Mouse (Mus musculus) adrenal gland, adult 18-20 months (tissue): ENCODE results near the gene Pla2g3. TPM values are rescaled to one million over a fixed set of nuclear protein-coding genes. Genes with fewer than 3 reads are reported as not detected.
A peak's percentile ranks its signal among the peaks of the same experiment; 100 is the strongest.

Source experiments
- DNase-seq, 2 experiments: peaks; one replicate each; pipeline ENCODE4 v3.0.0; 2021 to 2022; ENCODE audit warnings: low spot score in 2 of 2
- total RNA-seq, 2 experiments: library from RNA; stranded (reverse); gene quantifications; 1 replicate in 1 of 2; 2 replicates in 1 of 2; pipeline ENCODE4 v1.2.3; 2021

Gene Pla2g3
- total RNA-seq, 2 experiments from 2014 or later = 0.23 TPM; not detected in 1

DNA sequence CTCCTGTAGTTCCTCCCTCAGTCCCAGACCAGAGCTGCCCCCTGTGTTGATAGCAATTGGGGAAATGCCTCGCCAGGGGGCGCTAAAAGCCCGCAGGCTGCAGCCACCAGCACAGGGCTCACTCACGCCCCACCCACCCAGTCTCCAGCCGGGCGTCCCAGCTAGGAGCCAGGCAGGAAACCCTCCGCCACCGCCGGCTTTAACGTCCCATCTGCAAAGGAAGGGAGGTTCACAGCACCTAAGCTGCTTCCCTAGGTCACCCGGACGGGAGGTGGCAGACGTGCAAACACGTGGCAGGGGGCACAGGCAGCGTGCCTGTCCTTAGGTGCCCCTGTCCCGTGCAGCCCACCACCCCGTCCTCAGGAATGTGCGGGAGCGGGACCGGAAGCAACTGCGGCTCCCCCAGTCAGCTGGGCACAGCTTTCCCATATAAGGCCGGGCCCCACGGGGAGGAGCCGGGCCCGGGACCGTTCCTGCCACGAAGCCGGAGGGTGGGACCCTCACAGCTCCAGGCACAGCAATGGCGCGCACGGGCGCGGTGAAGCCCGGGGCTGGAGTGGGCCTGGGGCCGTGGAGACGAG is 47.4 kb downstream of the Pla2g3 start:
- peak; percentile 98 to 99 for DNase-seq

DNA sequence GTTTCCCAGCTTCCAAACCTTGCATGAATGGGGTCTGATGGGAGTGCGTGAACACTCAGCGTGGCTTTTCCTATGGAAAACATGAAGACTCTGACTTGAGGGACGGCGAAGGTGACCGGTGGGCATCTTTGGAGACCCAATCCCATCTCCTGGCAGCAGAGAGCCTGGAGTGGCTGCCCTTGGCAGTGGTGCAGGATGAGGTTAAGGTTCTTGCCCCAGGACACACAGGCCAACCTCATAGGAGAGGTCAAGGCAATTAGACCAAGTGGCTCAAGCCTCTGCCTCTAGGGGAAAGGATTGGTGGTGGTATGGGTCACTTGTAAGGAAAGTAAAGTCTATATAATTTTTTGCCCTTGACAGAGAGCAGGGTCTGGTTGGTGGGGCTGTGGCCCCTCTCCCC is 48.0 kb downstream of the Pla2g3 start:
- peak in 1 of 2 experiments; percentile 29 for DNase-seq

DNA sequence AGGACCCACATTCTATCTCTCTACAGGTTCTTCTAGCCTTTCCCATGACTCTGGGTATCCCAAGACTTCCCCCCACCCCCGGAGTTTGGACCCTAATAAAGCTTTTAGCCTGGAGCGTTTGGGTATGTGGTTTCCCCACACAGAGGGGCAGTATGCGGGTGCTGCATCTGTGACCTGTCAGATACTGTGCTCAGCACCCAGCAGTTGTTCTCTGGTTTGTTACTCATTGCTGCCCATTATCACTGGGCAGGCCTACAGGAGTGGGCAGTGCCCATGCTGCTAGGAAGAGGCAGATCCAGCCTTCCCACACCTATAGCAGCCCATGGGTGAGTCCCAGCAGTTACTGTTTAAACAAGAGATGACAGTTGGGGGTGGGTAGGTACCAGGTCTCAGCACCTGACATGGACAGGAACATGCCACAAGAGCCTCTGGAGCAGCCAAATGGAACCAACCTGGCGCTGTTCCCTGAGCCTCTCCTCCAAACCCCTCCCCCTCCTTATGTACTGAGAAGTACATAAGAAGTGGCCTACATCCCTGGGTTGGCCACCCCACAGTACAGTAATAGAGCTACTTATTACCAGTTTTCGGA is 48.8 kb downstream of the Pla2g3 start:
- no peak for DNase-seq

DNA sequence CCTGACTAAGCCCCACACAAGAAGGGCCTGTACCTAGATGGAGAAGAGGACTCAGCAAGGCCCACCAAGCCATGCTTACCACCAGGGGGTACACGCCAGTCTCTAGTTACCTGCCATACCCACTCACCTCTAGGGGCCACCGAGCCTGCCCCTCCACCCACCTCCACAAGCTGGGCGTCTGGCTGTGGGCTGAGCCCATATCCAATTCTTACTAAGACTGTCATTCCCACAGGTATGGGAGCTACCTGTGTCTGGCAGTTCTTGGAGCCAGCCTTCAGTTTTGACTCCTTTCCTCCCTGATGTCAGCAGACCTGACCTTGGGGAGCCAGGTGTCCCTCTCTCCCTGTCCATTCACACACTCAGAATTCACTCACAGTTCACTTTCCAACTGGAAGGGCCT is 49.6 kb downstream of the Pla2g3 start:
- DNase-seq = no peak

DNA sequence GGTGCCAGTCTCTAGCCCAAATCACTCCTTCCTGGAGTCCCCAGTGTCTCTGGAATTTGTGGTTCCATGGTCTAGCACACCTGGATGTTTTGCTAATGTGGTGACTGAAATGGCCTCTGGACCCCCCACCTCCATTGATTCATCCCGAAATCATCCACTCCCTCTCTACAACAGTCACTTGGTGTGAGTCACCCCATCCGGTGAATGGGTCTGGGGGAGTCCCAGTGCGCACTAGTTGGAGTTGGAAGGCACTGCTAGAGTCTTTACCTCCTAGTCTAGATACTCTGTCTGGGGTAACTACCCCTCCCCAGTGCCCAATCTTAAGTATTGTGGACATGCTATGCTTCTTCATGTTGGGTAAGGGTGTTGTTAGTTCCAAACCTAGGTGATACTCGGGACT is 50.3 kb downstream of the Pla2g3 start:
- no peak for DNase-seq

DNA sequence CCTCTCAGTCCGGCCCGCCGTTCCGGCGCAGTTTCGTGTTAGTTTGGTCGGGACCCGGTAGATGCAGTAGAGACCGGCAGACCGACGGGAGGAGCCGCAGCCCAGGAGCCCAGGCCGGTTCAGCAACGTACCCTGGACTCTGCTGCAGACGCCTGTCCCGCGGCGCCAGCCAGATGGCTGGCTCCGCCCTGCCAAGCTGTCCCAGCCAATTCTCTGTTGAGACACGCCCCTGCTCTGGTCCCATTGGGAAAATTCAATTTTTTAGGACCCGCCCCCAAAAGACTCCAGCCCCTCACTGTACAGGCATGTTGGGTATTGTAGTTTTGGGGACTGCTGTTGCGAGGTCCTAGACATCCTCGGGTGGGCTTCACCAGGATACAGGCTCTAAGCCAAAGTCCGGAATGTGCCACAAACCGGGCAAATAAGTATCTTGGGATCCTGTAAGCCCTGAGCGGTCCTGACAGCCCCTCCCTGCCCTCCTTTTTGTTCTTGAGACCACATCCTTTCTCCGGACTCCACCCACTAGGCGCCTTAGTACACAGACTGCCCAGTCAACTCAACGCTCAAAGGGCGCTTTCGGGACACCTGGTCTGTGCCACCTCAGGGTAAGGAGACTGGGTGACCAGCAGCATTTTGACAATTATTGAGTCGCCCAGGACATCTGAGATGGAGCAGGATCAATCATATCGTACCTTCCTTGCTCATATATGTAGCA is 51.2 kb downstream of the Pla2g3 start:
- DNase-seq = peak; percentile 83 to 85

DNA sequence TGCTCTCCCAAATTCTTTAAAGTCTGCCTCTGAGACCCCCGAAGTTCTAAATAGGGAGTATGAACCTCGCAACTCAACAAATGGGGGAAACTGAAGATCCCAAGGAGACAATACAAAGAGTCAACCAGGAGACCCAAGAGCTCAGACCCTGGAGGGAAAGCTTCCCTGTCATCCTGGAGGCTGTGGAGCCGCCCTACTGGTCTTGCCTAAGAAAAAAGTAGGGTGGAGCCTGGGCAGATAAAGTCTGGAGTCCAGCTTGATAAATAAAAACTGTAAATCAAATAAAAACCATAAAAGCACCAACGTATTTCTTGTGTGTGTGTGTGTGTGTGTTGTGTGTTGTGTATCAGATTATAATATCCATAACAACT is 51.7 kb downstream of the Pla2g3 start:
- DNase-seq = no peak

DNA sequence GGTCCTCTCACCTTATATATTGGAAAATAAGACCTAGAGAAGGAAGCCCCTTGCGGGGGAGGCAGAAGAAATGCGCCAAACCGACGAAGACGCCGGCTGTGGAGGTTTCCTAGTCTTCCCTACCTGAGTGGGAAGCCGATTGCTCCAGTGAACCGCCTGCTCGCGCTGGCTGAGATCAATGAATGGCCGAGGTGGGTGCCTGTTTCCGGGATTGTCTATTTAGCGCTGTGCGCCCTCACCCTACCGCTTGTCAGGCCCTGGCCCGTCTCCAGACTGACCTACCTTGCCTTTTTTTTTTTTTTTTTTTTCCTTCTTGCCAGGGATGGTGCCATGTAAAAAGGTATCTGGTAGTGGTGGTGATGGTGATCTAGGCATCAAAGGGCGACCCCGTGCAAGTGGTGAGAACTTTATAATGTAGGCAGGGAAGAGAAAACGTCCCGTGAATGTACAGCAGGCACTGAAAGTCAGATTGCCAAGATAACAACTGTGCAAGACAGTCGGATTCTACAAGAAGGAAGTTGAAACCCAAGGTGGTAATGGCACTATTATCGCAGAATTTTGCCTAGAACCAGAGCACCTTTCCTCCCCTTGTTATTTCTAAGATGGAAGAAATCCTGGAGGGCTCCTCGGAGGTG is 52.5 kb downstream of the Pla2g3 start, which contains the start of gene Smtn:
Smtn (minus strand) TSS at position 162 of the 635 bp plus-strand sequence.
- DNase-seq = no peak

DNA sequence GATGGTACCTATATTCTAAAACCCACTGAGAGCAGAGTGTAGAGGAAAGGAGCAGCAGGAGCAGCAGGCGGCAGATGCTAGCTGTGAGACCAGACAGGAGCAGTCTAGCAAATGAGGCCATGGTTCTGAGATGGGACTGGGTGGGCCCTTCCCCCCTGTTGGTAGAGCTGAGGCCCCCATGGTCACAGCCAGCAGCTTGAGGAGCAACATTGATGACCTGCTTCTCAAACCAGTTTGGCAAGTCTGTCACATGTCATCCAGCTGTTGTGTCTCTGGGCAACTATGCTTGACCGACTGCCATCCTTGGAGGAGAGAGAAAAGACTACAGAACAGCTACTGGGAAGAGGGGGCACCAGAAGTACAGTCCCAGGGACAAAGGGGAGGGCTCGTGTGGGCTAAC is 53.8 kb downstream of the Pla2g3 start:
- no peak for DNase-seq

DNA sequence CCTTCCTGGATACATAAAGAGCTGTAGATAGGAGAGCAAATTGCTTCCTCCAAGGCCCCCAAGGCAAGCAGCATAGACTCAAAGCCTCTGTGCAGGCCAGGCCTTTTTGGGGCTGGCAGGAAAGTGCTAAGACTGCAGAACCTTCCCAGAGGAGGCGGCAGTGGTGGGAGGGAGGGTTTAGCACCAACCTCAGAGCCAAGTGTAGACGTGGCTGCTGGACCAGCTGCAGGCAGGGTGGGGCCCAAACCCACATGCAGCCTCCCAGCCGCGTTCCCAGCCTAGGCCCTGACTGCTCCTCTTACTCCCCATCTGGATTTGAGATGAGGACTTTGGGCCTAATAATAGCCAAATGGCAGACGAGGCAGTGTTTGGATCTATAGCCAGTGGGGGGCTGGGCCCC is 54.9 kb downstream of the Pla2g3 start:
- no peak for DNase-seq

DNA sequence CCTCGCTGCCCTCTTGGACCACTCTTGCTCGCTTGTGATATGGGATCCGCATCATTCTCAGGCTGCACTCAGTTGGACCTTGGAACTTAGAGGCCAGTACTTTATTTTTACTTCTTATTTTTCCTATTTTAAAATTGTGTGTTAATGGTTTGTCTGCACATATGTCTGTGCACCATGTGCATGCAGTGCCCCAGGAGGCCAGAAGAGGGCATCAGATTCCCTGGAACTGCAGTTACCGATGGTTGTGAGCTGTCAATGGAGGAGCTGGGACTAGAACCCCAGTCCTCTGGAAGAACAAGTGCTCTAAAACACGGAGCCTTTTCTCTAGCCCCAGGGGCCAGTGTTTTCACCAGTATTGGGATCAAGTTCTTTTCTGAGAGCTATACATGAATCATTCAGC is 56.3 kb downstream of the Pla2g3 start:
- no peak for DNase-seq

DNA sequence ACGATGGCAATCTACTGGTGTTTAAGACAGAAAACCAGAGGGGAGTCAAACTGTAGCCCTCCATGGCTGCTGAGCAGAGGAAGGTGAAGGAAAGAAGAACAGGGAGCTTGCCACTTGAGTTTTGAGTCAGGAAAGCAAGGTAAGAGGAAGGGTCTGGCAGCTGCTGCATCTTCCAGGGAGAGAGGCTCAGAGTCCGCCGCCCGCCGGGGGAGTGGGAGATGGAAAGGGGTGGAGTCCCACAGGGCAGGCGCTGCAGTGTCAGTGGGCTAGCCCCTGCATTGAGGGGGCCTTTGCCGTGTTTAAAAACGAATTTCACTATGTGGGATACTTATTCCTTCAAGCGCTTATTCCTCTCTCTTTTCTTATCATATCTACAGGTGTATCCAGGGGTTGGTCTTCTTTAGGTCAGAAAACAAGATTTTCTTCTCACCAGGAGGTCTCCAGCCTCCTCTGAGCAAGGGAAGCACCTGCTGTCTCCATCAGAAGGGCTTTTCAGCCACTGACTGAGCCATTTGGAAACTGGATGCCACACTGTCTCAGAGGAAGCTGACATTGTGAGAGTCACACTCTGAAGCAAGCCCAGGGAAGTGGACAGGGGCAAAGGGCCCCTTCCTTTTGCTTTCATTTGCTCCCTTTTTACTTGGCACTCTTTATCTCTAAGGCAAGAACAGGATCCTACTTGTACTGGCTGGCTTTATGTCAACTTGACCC is 57.6 kb downstream of the Pla2g3 start:
- DNase-seq = peak in 1 of 2 experiments; percentile 19

DNA sequence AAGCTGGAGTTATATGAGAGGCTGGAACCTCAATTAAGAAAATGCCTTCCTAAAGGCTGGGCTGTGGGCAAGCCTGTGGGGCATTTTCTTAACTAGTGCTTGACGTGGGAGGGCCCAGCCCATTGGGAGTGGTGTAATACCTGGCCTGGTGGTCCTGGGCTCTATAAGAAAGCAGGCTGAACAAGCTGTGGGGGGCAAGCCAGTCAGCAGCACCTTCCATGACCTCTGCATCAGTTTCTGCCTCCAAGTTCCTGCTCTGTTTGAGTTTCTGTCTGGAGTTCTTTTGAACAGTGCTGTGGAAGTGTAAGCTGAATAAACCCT is 58.1 kb downstream of the Pla2g3 start:
- no peak for DNase-seq

DNA sequence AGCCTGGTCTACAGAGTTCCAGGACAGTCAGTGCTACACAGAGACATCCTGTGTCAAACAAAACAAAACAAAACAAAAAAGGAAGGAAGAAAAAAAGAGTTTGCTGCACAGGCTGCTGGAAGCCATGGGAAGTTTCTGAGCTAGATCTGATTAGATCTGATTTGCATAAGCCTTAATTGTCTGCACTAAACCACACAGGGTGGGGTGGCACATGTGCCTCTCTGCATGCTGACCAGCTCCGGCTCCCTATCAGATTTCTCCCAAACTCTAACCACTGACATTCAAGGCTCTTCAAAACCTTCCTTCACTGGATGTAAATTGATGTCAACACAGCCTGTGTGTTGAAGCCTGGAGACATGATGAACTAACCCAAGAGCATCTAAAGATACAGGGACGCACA is 59.0 kb downstream of the Pla2g3 start:
- DNase-seq = no peak

DNA sequence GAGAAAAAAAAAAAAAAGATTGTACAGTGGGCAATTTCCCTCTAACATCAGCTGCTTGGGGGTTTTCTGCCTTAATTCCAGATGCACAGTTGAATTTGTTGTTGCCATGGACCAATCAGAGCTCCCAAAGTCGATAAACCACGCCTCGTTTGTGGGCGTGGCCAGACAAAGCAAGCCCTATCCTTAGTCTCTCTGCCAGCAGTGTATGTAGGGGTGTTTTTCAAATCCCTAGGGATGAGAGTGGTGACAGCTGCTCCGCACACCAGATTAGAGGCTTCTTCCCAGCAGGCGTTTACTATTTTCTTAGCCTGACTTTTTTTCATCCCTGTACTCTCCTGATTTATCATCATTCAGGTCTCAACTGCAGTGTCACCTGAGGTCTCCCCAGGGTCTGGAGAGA is 59.9 kb downstream of the Pla2g3 start:
- no peak for DNase-seq

DNA sequence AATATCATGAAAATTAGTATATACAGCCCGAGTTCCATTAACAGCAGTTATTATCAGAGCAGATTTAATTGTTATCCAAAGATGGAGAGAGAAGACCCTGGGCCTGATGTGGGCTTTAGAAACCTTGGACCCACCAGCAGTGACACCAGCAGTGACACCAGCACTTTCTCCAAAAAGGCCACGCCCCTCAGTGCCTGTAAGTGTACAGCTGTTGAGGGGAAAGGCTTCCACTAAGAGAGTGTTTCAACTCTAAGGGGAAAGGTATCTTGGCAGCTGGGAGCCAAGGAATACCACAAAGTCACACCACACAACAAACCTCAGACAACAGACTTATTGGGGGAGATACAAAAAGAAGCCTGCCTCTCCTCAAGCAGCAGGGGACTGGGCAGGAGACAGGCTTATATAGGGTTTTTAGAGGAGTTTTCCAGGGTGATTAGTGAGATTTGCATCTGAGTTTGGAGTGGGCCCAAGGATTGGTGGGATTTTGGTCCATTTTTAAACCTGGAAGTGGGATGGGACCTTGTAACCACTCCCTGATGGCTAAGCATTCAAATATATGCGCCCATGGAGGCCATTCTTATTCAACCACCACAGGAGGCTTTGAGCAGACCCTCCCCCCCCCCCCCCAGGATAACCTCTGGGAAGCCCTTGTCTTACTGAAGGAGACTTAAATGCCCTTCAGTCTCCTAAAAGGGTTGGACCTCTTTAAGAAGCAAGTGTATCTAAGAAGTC is 60.6 kb downstream of the Pla2g3 start:
- DNase-seq = no peak

Other genes starting within 250 kb of the Pla2g3 start
- gene Drg1, start 221.9 kb upstream of the Pla2g3 start, total RNA-seq = 10 to 100 TPM; 77.1 to 94.1 TPM
- gene Patz1, start 199.4 kb upstream of the Pla2g3 start, total RNA-seq = 10 to 100 TPM; 16.1 to 24.6 TPM
- gene Pik3ip1, start 157.9 kb upstream of the Pla2g3 start, total RNA-seq = 10 to 100 TPM in 1 of 2 experiments, 1 to 10 TPM in 1; 9.1 to 12.0 TPM
- gene Limk2, start 79.1 kb upstream of the Pla2g3 start, total RNA-seq = 10 to 100 TPM; 15.0 to 18.9 TPM
- 10 to 100 TPM; 31.9 to 35.3 TPM for gene Rnf185, start 35.9 kb upstream of the Pla2g3 start, total RNA-seq
- under 1 TPM; 0.60 to 0.90 TPM for gene Inpp5j, start 16.5 kb downstream of the Pla2g3 start, total RNA-seq
- 10 to 100 TPM; 40.1 to 43.7 TPM for gene Selenom, start 26.4 kb downstream of the Pla2g3 start, total RNA-seq
- gene Smtn, start 52.3 kb downstream of the Pla2g3 start, total RNA-seq = 10 to 100 TPM; 43.8 to 52.3 TPM
- 10 to 100 TPM; 31.5 to 39.8 TPM for gene Morc2a, start 160.9 kb downstream of the Pla2g3 start, total RNA-seq